8 mouse cellular contexts compared by ENCODE assay signal in the genomic region with DNA sequence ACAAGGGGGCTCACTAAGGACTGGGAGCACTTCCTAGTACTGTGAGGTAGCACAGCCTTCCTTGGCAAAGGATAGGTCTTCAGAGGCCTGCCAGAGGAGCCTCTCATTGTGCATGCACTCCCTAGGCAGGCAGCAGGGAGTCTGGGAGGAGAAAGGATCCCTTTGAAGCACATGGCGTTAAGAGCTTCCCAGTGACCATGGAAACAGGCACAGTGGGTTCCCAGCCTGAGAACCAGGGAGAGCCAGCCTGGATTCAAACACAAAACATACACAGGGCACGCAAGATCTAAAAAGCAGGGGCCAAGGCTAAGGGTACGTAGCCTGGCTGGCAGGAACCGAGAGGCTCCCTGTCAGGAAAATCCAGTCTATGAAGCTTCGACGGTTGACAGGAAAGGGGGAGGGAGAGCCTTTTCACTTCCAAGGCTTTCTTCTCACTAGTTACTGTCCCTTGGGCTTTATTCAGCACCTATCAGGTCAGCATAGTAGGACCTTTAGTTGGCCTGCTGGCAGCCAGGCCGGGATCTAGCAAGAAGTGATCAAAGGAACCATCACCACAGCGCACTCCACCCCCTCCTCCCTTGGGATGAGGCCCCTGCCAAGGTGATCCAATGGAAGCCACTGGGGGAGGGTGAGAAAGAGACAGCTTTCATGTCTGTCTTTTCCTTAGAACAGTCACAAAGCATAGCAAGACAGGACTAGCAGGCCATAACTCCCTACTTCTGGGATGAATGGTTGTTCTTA. TPM values are rescaled to one million over a fixed set of nuclear protein-coding genes. Genes with fewer than 3 reads are reported as not detected.
DNase-seq lines count a peak whose midpoint lies in the region; ATAC-seq lines count a peak whose summit lies in the region.

No protein-coding gene starts in this region.

- H3K36me3 ChIP-seq in forebrain, embryonic 11.5 days (ENCODE audit: control insufficient read depth, insufficient read depth, low read length), result no peaks in the 10 kb centered on the region
- H3K36me3 ChIP-seq in midbrain, embryonic 16.5 days (ENCODE audit: control insufficient read depth, insufficient read depth, low read length), result no peaks in the 10 kb centered on the region

- H3K27ac ChIP-seq in forebrain, embryonic 11.5 days (ENCODE audit: low read depth, low read length), result peak overlapping the region; percentile 74; the same call in 1 of the 2 replicates
- H3K27ac ChIP-seq in midbrain, embryonic 16.5 days (ENCODE audit: low read length), result peak overlapping the region; percentile 80

- no peaks in the 10 kb centered on the region for H3K9me3 ChIP-seq in forebrain, embryonic 11.5 days (ENCODE audit: control insufficient read depth, low read length)
- no peaks in the 10 kb centered on the region for H3K9me3 ChIP-seq in midbrain, embryonic 16.5 days (replicated peaks; ENCODE audit: control insufficient read depth, low read length, poor library complexity, severe bottlenecking)

- H3K4me2 ChIP-seq in forebrain, embryonic 11.5 days (ENCODE audit: low read depth, low read length, severe bottlenecking), result no peak overlapping the region; the same call in 1 of the 2 replicates
- no peak overlapping the region for H3K4me2 ChIP-seq in midbrain, embryonic 16.5 days (ENCODE audit: low read length)

- no peaks in the 10 kb centered on the region for H3K27me3 ChIP-seq in forebrain, embryonic 11.5 days (ENCODE audit: control insufficient read depth, insufficient read depth, low read length)
- no peaks in the 10 kb centered on the region for H3K27me3 ChIP-seq in midbrain, embryonic 16.5 days (ENCODE audit: control insufficient read depth, insufficient read depth, low read depth, low read length)

- H3K9ac ChIP-seq in forebrain, embryonic 11.5 days (ENCODE audit: low read length), result peak overlapping the region; percentile 31; the same call in 1 of the 2 replicates
- no peak overlapping the region for H3K9ac ChIP-seq in midbrain, embryonic 16.5 days (ENCODE audit: low read depth, low read length)

- 3% methylated on average over 8 of the region's 8 CpGs for WGBS in forebrain, embryonic 11.5 days
- WGBS in midbrain, embryonic 16.5 days, result 8% methylated on average over 8 of the region's 8 CpGs

- peak; percentile 20 for DNase-seq in ovary, adult 18-20 months (ENCODE audit: low spot score)
- no peak for DNase-seq in ovary, postnatal 14 days (ENCODE audit: low spot score)
- DNase-seq in forebrain, embryonic 11.5 days (ENCODE audit: low spot score), result peak; percentile 74
- peak; percentile 52 to 65 for DNase-seq in layer of hippocampus, postnatal 10 days (ENCODE audit: low spot score in 2 of 2)
- no peak for DNase-seq in ovary, postnatal 10 days (ENCODE audit: low spot score)

- no peak overlapping the region for H3K4me3 ChIP-seq in forebrain, embryonic 11.5 days (ENCODE audit: low read depth, low read length)
- no peak overlapping the region for H3K4me3 ChIP-seq in midbrain, embryonic 16.5 days (ENCODE audit: low read depth, low read length)

- peaks cover 21% of the 10 kb centered on the region for H3K4me1 ChIP-seq in forebrain, embryonic 11.5 days (replicated peaks; ENCODE audit: control insufficient read depth, insufficient read depth, low read length)
- H3K4me1 ChIP-seq in midbrain, embryonic 16.5 days (ENCODE audit: control insufficient read depth, insufficient read depth, low read length), result peaks cover 33% of the 10 kb centered on the region

- peak; percentile 89 for ATAC-seq in forebrain, embryonic 11.5 days (replicated peaks; ENCODE audit: low FRiP score)
- ATAC-seq in midbrain, embryonic 16.5 days, result peak; percentile 83
- ATAC-seq in erythroblast, adult 5-6 weeks (replicated peaks; ENCODE audit: low FRiP score, poor library complexity, severe bottlenecking), result no peak
- no peak for ATAC-seq in monocyte, adult 5-6 weeks (replicated peaks; ENCODE audit: insufficient number of reproducible peaks, low FRiP score, low TSS enrichment, poor library complexity, severe bottlenecking)

RNA-seq across cellular contexts. Expression of gene Kremen1, which starts 56.8 kb away (rescaled TPM):
- 10.8 and 11.3 TPM in 2 replicates for polyA plus RNA-seq in forebrain, embryonic 11.5 days (2014; fragmentation: Nextera tagmentation; extraction: Ambion mirVana)
- 10 to 100 TPM; 10.8 to 11.0 TPM for total RNA-seq in layer of hippocampus, postnatal 10 days (2021)
- polyA plus RNA-seq in midbrain, embryonic 16.5 days (2015; fragmentation: Nextera tagmentation; extraction: Ambion mirVana), result 4.0 and 4.8 TPM in 2 replicates
- 0.38 TPM in 1 of 2 replicates, not detected in the other for total RNA-seq in erythroblast, adult 5-6 weeks (2015; ENCODE audit: low replicate concordance)
- total RNA-seq in erythroblast, adult 5-6 weeks (2017; ENCODE audit: low replicate concordance), result 0.70 and 1.1 TPM in 2 replicates
- 4.5 to 8.6 TPM (median 5.0 TPM) in 3 replicates for total RNA-seq in monocyte, adult 5-6 weeks (2017)

Comparison
In these comparisons a context has a peak if more than half of its experiments do, and no peak if none do; other contexts are left out.
1. DNase-seq: peak in ovary, adult 18-20 months (single experiment), forebrain, embryonic 11.5 days (single experiment) and layer of hippocampus, postnatal 10 days (2 of 2); none in ovary, postnatal 14 days (single experiment) and ovary, postnatal 10 days (single experiment).
2. ATAC-seq: peak in forebrain, embryonic 11.5 days (single experiment) and midbrain, embryonic 16.5 days (single experiment); none in erythroblast, adult 5-6 weeks (single experiment) and monocyte, adult 5-6 weeks (single experiment).